Mouse (Mus musculus) cerebellum, adult (tissue): ENCODE measurements around the gene Pigx.

Source experiments
- ATAC-seq: cut with Nextera tagmentation; 2 replicates; pipeline ENCODE4 v1.9.2; 2017; ENCODE audit warnings: mild to moderate bottlenecking, moderate library complexity, mixed read lengths; ENCODE audit not compliant: insufficient number of reproducible peaks, low FRiP score, low TSS enrichment

The Pigx gene

GRCm38 (mm10) chr16:32099638-32100150, at the start of gene Pigx, which contains the start of gene Cep19:
Gene Pigx (minus strand): TSS chr16:32099740.
Gene Cep19 (plus strand): TSS chr16:32099800.
- peak; percentile 97 for ATAC-seq

GRCm38 (mm10) chr16:32147589-32148207, 48.2 kb upstream of the Pigx start:
- peak; percentile 61; the same call in 1 of the 2 replicates for ATAC-seq

- no peak for ATAC-seq
Measured at GRCm38 (mm10) chr16:32144592-32144991, 45.1 kb upstream of the Pigx start.

- no peak for ATAC-seq
Measured at GRCm38 (mm10) chr16:32143766-32144165, 44.2 kb upstream of the Pigx start.

- ATAC-seq, result no peak
Measured at GRCm38 (mm10) chr16:32138954-32139353, 39.4 kb upstream of the Pigx start.

GRCm38 (mm10) chr16:32135842-32136357, 36.4 kb upstream of the Pigx start:
- ATAC-seq, result no peak

- no peak for ATAC-seq
Measured at GRCm38 (mm10) chr16:32133148-32133547, 33.6 kb upstream of the Pigx start.

GRCm38 (mm10) chr16:32130190-32130826, 30.8 kb upstream of the Pigx start:
- ATAC-seq, result no peak

GRCm38 (mm10) chr16:32129449-32130189, 30.1 kb upstream of the Pigx start:
- ATAC-seq, result no peak

- ATAC-seq, result no peak
Measured at GRCm38 (mm10) chr16:32127046-32127445, 27.5 kb upstream of the Pigx start.

GRCm38 (mm10) chr16:32125364-32125763, 25.8 kb upstream of the Pigx start:
- ATAC-seq, result no peak

- ATAC-seq, result no peak
Measured at GRCm38 (mm10) chr16:32124444-32125335, 25.1 kb upstream of the Pigx start.

GRCm38 (mm10) chr16:32124020-32124419, 24.5 kb upstream of the Pigx start:
- no peak for ATAC-seq

GRCm38 (mm10) chr16:32120454-32120853, 20.9 kb upstream of the Pigx start:
- no peak for ATAC-seq

GRCm38 (mm10) chr16:32116186-32116585, 16.6 kb upstream of the Pigx start:
- ATAC-seq, result no peak

- no peak for ATAC-seq
Measured at GRCm38 (mm10) chr16:32115781-32116180, 16.2 kb upstream of the Pigx start.

- ATAC-seq, result no peak
Measured at GRCm38 (mm10) chr16:32114968-32115695, 15.6 kb upstream of the Pigx start.

- no peak for ATAC-seq
Measured at GRCm38 (mm10) chr16:32114406-32114805, 14.9 kb upstream of the Pigx start.

- ATAC-seq, result no peak
Measured at GRCm38 (mm10) chr16:32113541-32114218, 14.1 kb upstream of the Pigx start.
